8 mouse cellular contexts compared by ENCODE assay signal in the genomic region with DNA sequence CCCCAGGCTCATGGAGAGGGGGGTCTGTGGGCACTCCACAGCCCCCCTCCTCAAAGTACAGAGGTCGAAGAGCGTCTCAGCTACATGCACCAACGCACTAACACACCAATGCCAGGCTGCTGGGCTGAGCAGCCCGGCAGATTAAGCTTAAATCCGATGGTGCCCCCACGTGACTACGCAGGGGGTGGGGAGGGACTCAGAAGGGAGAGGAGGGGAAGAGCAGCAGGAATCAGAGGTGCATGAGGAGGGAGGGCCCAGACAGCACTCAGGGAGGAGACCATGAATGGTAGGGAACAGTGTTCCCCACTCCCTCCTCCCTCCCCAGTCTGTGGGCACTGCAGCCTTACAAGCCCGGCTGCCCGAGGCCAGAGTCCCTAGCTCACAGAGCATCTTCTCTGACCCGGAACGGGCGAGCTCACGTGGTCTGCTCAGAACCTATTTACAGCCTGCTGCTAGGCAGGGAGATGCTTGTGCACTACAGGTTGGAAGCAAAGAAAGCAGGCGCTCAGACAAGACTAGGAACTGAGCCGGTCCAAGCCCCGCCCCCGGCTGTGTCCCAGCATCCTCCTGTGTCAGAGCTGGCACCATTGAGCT. TPM values are rescaled to one million over a fixed set of nuclear protein-coding genes. Genes with fewer than 3 reads are reported as not detected.
DNase-seq lines count a peak whose midpoint lies in the region; ATAC-seq and TF ChIP-seq lines count a peak whose summit lies in the region.

No protein-coding gene starts in this region.

- no peaks in the 10 kb centered on the region for H3K27me3 ChIP-seq in heart, embryonic 15.5 days
- H3K27me3 ChIP-seq in embryonic facial prominence, embryonic 15.5 days: no peaks in the 10 kb centered on the region
- H3K27me3 ChIP-seq in kidney, adult 2 months (replicated peaks; ENCODE audit: control insufficient read depth, insufficient read depth, low read length): no peaks in the 10 kb centered on the region
- no peaks in the 10 kb centered on the region for H3K27me3 ChIP-seq in liver, embryonic 11.5 days (replicated peaks; ENCODE audit: control insufficient read depth, insufficient read depth, low read length)

- H3K4me1 ChIP-seq in heart, embryonic 15.5 days (replicated peaks): peaks cover 23% of the 10 kb centered on the region
- peaks cover 18% of the 10 kb centered on the region for H3K4me1 ChIP-seq in embryonic facial prominence, embryonic 15.5 days
- peaks cover 7% of the 10 kb centered on the region; the same call in 1 of the 2 replicates for H3K4me1 ChIP-seq in kidney, adult 2 months (ENCODE audit: control insufficient read depth, insufficient read depth, low read length)
- peaks cover 7% of the 10 kb centered on the region; the same call in 1 of the 2 replicates for H3K4me1 ChIP-seq in liver, embryonic 11.5 days (replicated peaks; ENCODE audit: control insufficient read depth, insufficient read depth, low read length)

- no peaks in the 10 kb centered on the region for H3K9me3 ChIP-seq in heart, embryonic 15.5 days (replicated peaks)
- H3K9me3 ChIP-seq in embryonic facial prominence, embryonic 15.5 days (replicated peaks): no peaks in the 10 kb centered on the region
- no peaks in the 10 kb centered on the region for H3K9me3 ChIP-seq in liver, embryonic 11.5 days (ENCODE audit: control insufficient read depth, low read length)

- peak overlapping the region; percentile 50 for H3K4me2 ChIP-seq in heart, embryonic 15.5 days
- peak overlapping the region; percentile 26 for H3K4me2 ChIP-seq in embryonic facial prominence, embryonic 15.5 days (replicated peaks)
- H3K4me2 ChIP-seq in liver, embryonic 11.5 days: no peak overlapping the region

- H3K9ac ChIP-seq in heart, embryonic 15.5 days: peak overlapping the region; percentile 23; the same call in 1 of the 2 replicates
- H3K9ac ChIP-seq in embryonic facial prominence, embryonic 15.5 days: no peak overlapping the region
- H3K9ac ChIP-seq in liver, embryonic 11.5 days (ENCODE audit: low read depth, low read length): no peak overlapping the region

- intact Hi-C loops in left cerebral cortex, postnatal 25 days (cut with DNase I): no loop called here

- no peak for TF ChIP-seq CTCF in kidney, adult 2 months (conservative IDR thresholded peaks at IDR 0.05; ENCODE audit: insufficient read depth, insufficient read length, low read depth, low read length)

- ATAC-seq in heart, embryonic 15.5 days (replicated peaks; ENCODE audit: insufficient number of reproducible peaks, insufficient read depth, low FRiP score, low read depth): peak; percentile 48
- peak; percentile 17; the same call in 1 of the 2 replicates for ATAC-seq in embryonic facial prominence, embryonic 15.5 days (ENCODE audit: insufficient number of reproducible peaks, low FRiP score, low TSS enrichment, low read depth)
- no peak for ATAC-seq in liver, embryonic 11.5 days (replicated peaks; ENCODE audit: low FRiP score)

- no peak for DNase-seq in heart, adult 8-10 months (ENCODE audit: low spot score)
- DNase-seq in kidney, adult 2 months: peak; percentile 98
- peak; percentile 74 to 90 for DNase-seq in left cerebral cortex, postnatal 25 days (ENCODE audit: low spot score in 2 of 2)
- DNase-seq in right cerebral cortex, postnatal 10 days (ENCODE audit: low spot score in 2 of 2): peak; percentile 84 to 91
- DNase-seq in liver, embryonic 11.5 days (ENCODE audit: low spot score): no peak
- DNase-seq in urinary bladder, postnatal 36 days (ENCODE audit: low spot score in 2 of 2): no peak

- H3K27ac ChIP-seq in heart, embryonic 15.5 days: peak overlapping the region; percentile 56
- H3K27ac ChIP-seq in embryonic facial prominence, embryonic 15.5 days (replicated peaks): peak overlapping the region; percentile 56; the same call in 1 of the 2 replicates
- peak overlapping the region; percentile 88 for H3K27ac ChIP-seq in kidney, adult 2 months (ENCODE audit: insufficient read depth, low read depth, low read length)
- H3K27ac ChIP-seq in liver, embryonic 11.5 days (ENCODE audit: low read depth, low read length): no peak overlapping the region

- WGBS in heart, embryonic 15.5 days: 38% methylated on average over 17 of the region's 17 CpGs
- 18% methylated on average over 17 of the region's 17 CpGs for WGBS in embryonic facial prominence, embryonic 15.5 days
- 30% methylated on average over 17 of the region's 17 CpGs for WGBS in kidney, adult 2 months
- 51% methylated on average over 17 of the region's 17 CpGs for WGBS in liver, embryonic 11.5 days

- peaks cover 15% of the 10 kb centered on the region; the same call in 1 of the 2 replicates for H3K36me3 ChIP-seq in heart, embryonic 15.5 days
- peaks cover 20% of the 10 kb centered on the region for H3K36me3 ChIP-seq in embryonic facial prominence, embryonic 15.5 days
- no peaks in the 10 kb centered on the region for H3K36me3 ChIP-seq in kidney, adult 2 months (ENCODE audit: control insufficient read depth, insufficient read depth, low read length)
- H3K36me3 ChIP-seq in liver, embryonic 11.5 days (ENCODE audit: control insufficient read depth, insufficient read depth, low read length): no peaks in the 10 kb centered on the region

- peak; percentile 9 for TF ChIP-seq POLR2A in kidney, adult 2 months (IDR thresholded peaks at IDR 0.05; ENCODE audit: low read depth, low read length)

- H3K4me3 ChIP-seq in heart, embryonic 15.5 days: peak overlapping the region; percentile 22
- 0 out of 2 replicates have a peak overlapping the region, but pooled peaks have one; percentile 11 for H3K4me3 ChIP-seq in embryonic facial prominence, embryonic 15.5 days (replicated peaks)
- peak overlapping the region; percentile 48 for H3K4me3 ChIP-seq in kidney, adult 2 months (ENCODE audit: insufficient read depth, low read depth, low read length)
- no peak overlapping the region for H3K4me3 ChIP-seq in liver, embryonic 11.5 days (ENCODE audit: low read depth, low read length)

RNA-seq across cellular contexts. Expression of a gene that starts 6.7 kb away (rescaled TPM):
- polyA plus RNA-seq in heart, embryonic 15.5 days (2015; fragmentation: Nextera tagmentation; extraction: Ambion mirVana): 3.4 and 4.7 TPM in 2 replicates
- 1 to 10 TPM; 3.5 to 6.8 (median 5.3) TPM for total RNA-seq in heart, adult 8-10 months (2022)
- polyA plus RNA-seq in embryonic facial prominence, embryonic 15.5 days (2015; fragmentation: Nextera tagmentation; extraction: Ambion mirVana): 6.9 and 7.0 TPM in 2 replicates
- 34.7 and 41.8 TPM in 2 replicates for polyA plus RNA-seq in kidney, adult 2 months (2012; rRNA removed)
- 10 to 100 TPM; 51.4 to 62.7 TPM for total RNA-seq in left cerebral cortex, postnatal 25 days (2021)
- 5.0 and 6.0 TPM in 2 replicates for polyA plus RNA-seq in liver, embryonic 11.5 days (2014; fragmentation: Nextera tagmentation; extraction: Ambion mirVana)

RNA-seq across cellular contexts. Expression of a gene that starts 24.5 kb away (rescaled TPM):
- 38.6 and 52.4 TPM in 2 replicates for polyA plus RNA-seq in heart, embryonic 15.5 days (2015; fragmentation: Nextera tagmentation; extraction: Ambion mirVana)
- total RNA-seq in heart, adult 8-10 months (2022): 10 to 100 TPM; 14.7 to 18.2 (median 15.9) TPM
- 88.0 and 93.4 TPM in 2 replicates for polyA plus RNA-seq in embryonic facial prominence, embryonic 15.5 days (2015; fragmentation: Nextera tagmentation; extraction: Ambion mirVana)
- polyA plus RNA-seq in kidney, adult 2 months (2012; rRNA removed): 60.3 and 64.9 TPM in 2 replicates
- total RNA-seq in left cerebral cortex, postnatal 25 days (2021): 10 to 100 TPM; 36.3 to 46.0 TPM
- polyA plus RNA-seq in liver, embryonic 11.5 days (2014; fragmentation: Nextera tagmentation; extraction: Ambion mirVana): 178 and 180 TPM in 2 replicates

RNA-seq across cellular contexts. Expression of a gene that starts 34.5 kb away (rescaled TPM):
- polyA plus RNA-seq in heart, embryonic 15.5 days (2015; fragmentation: Nextera tagmentation; extraction: Ambion mirVana): 0.26 TPM in 1 of 2 replicates, not detected in the other
- not detected for total RNA-seq in heart, adult 8-10 months (2022)
- polyA plus RNA-seq in embryonic facial prominence, embryonic 15.5 days (2015; fragmentation: Nextera tagmentation; extraction: Ambion mirVana): 0.20 and 0.28 TPM in 2 replicates
- 0.03 and 0.26 TPM in 2 replicates for polyA plus RNA-seq in kidney, adult 2 months (2012; rRNA removed)
- total RNA-seq in left cerebral cortex, postnatal 25 days (2021): under 1 TPM; 0.55 to 0.83 TPM
- polyA plus RNA-seq in liver, embryonic 11.5 days (2014; fragmentation: Nextera tagmentation; extraction: Ambion mirVana): 0.19 TPM in 1 of 2 replicates, not detected in the other

RNA-seq across cellular contexts. Expression of a gene that starts 43.4 kb away (rescaled TPM):
- polyA plus RNA-seq in heart, embryonic 15.5 days (2015; fragmentation: Nextera tagmentation; extraction: Ambion mirVana): 237 and 341 TPM in 2 replicates
- total RNA-seq in heart, adult 8-10 months (2022): 1 to 10 TPM; 1.7 to 2.8 (median 2.2) TPM
- polyA plus RNA-seq in embryonic facial prominence, embryonic 15.5 days (2015; fragmentation: Nextera tagmentation; extraction: Ambion mirVana): 923 and 969 TPM in 2 replicates
- polyA plus RNA-seq in kidney, adult 2 months (2012; rRNA removed): 14.9 and 18.0 TPM in 2 replicates
- total RNA-seq in left cerebral cortex, postnatal 25 days (2021): 1 to 10 TPM; 4.4 to 4.5 TPM
- polyA plus RNA-seq in liver, embryonic 11.5 days (2014; fragmentation: Nextera tagmentation; extraction: Ambion mirVana): 107 and 128 TPM in 2 replicates

Comparison
In these comparisons a context has a peak if more than half of its experiments do, and no peak if none do; other contexts are left out.
1. DNase-seq: peak in kidney, adult 2 months (single experiment), left cerebral cortex, postnatal 25 days (2 of 2) and right cerebral cortex, postnatal 10 days (2 of 2); none in heart, adult 8-10 months (single experiment), liver, embryonic 11.5 days (single experiment) and urinary bladder, postnatal 36 days (0 of 2).